Mouse (Mus musculus) common myeloid progenitor, adult 5-6 weeks (primary cell): ENCODE measurements at regions not wholly inside any gene's neighbourhood (a gene's known extent, or its start where the extent isn't known, plus 50 kb on each side); places are given as distances from the start of the nearest gene placed in this dataset.

Experiments
- ATAC-seq: replicated peaks from 2 replicates; pipeline ENCODE4 v1.8.0; 2016; ENCODE audit warnings: low read depth, mild to moderate bottlenecking, moderate TSS enrichment, inconsistent platforms; ENCODE audit not compliant: poor library complexity, severe bottlenecking

- no peak for ATAC-seq
These were observed 171.2 kb upstream of the Atp2b1 start for GRCm38 (mm10) chr10:98742822-98743605.

DNA sequence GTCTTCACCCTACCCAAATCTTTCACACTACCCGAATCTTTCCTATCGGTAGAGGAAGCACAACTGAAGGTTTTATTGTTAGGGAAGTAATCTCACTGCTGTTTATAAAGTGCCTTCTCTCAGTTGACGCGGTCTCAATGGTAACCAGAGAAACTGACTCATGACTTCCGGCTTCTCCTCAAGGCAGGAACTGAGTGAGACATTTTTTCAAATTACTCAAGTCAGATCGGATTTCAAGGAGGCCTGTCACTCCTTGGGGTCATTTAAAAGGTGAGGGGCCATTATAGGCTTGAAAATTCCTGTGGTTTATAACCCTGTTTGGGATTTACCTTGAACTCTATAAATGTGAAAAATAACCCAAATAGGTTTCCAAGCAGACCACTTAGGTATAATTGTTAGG is 170.0 kb upstream of the Atp2b1 start:
- peak; percentile 90 for ATAC-seq

DNA sequence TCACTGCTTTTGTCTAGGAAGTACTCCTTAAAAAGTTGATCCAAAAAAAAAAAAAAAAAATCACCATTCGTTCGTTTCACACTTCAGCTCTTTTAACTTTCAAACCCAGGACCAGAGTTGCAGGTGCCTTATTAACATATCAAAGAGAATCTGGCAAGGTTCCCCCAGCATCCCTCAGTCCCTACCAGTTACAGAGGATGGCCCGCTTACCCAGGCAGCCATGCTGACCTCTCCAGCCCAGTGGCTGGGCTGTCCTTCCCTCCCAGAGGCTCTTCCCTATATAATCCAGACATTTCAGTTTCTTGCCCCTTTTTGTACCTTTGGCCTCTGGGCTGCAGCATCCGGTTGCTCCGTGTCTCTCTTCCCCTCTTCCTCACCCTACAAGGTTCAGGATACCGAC is 169.5 kb upstream of the Atp2b1 start:
- ATAC-seq = no peak

- ATAC-seq = no peak
These were observed 168.8 kb upstream of the Atp2b1 start for GRCm38 (mm10) chr10:98745409-98745808.

DNA sequence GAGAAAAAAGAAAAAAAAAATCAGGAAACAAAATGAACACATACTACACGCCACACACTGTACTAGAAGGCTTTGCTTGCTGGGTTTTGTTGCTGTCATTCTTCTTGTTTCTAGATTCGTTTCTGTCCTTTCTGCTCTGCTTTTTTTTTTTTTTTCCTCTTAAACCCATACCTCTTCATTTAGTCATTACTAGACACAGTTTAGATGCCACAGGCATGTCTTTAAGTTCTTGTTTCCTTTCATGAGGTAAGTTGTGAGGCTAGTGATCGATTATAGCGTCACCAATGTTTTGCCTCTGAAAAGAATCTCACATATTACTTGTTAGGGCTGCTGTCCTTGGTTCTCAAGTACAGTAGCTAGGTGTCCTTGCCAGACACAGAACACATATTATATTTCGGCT is 168.3 kb upstream of the Atp2b1 start:
- no peak for ATAC-seq

- peak; percentile 30 for ATAC-seq
These were observed 165.2 kb upstream of the Atp2b1 start for GRCm38 (mm10) chr10:98748856-98749583.

- no peak for ATAC-seq
These were observed 164.6 kb upstream of the Atp2b1 start for GRCm38 (mm10) chr10:98749584-98749947.

DNA sequence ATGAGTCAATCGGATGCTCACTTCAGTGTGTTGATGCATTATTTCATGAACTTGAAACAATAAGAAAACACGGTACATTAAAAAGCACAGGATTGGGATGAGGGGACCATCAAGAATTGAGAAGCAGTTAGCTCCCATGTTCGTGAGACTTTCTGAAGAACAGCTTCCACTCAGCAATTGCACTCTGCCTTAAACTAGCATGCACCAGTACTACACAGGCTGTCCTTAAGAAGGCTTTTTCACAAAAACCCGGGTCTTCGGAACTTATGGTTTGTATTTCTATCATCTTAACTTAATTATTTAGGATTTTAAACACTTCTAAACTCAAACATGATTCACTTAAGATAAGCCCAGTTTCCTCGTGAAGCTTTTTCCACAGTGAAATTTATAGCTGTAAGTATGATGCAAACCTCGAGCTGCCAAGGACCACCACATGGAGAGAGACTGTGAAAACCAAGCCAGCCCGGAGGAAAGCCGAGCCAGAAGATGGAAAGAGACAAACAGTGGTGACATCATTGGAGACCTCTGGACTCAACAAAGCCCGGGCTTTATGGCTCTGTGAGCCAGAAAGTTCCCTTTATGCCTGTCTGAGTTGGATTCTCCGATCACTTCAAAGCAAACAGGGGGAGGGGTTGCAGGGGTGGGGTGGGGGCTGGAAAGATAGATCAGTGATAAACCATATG is 162.7 kb upstream of the Atp2b1 start:
- ATAC-seq = no peak

DNA sequence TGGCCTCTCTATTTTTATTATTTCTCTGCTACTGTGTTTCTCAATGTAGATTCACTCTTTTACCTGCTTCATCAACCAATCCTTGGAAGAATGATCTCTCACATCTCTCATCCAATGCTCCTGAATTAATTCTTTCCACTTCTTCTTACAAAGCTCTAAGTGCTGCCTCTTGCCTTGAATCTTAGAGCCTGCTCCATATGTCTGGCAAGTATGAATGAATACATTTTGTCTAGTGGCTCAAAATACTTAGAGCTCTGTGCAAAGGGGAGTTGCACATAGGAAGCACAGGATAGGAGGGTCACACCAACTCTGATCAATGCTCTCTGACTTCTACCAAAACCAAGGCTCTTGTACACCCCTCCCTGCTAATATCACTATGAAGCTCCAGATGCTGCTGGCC is 153.1 kb upstream of the Atp2b1 start:
- ATAC-seq = no peak

DNA sequence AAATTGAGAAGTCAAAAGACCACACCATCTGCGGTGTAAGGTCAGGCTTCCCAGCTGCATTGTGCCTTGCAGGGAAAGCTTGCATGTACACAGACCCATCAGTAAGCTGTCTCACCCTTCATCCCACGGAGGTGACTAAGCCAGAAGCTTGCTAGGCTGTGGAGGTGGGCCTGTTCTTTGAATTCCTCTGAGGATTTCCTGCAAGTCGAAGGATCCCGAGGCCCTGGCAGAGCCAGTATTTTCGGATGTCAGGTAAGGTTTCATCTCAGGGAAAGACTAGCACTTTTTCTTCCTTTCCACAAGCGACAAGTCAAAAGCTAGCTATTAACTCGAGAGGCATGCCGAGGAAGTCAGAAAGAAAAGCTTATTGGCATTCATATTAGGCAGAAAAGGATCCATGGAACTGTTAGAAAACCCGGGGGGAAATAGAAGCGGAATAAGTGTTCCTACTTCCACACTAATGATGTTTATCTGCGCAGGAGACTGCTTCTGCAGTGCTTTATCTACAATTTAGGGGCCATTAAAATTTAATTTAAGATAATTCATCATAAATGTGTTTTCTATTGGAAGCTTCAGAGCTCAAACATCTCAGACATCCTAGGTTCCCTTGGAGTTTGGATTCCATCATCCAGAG is 148.3 kb upstream of the Atp2b1 start:
- ATAC-seq = no peak

- no peak for ATAC-seq
These were observed 134.4 kb upstream of the Atp2b1 start for GRCm38 (mm10) chr10:98779783-98780182.

GRCm38 (mm10) chr10:98780938-98781337 is 133.3 kb upstream of the Atp2b1 start:
- ATAC-seq = no peak

DNA sequence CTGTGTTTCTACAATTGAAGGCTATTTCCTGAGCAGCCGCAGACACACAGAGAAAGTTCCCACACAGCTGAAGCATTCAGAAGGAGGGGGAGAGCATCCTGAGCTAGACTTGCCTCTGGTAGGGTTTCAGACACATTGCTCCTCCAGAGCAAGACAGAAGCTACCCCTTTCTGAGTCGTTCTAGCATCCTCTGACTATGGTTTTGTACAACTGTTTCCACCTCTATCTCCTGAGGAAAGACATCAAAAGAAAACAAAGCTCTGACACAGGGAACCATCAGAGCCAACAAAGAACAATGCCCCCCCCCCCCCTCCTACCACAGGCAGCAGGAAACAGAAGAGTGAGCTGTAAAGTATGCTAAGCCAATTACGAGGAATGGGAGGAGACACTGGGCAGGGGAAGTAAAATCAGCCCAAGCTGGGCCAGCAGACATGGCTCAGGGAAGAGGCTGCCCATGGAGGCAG is 132.3 kb upstream of the Atp2b1 start:
- ATAC-seq = peak; percentile 86

GRCm38 (mm10) chr10:98785411-98785810 is 128.8 kb upstream of the Atp2b1 start:
- ATAC-seq = no peak

DNA sequence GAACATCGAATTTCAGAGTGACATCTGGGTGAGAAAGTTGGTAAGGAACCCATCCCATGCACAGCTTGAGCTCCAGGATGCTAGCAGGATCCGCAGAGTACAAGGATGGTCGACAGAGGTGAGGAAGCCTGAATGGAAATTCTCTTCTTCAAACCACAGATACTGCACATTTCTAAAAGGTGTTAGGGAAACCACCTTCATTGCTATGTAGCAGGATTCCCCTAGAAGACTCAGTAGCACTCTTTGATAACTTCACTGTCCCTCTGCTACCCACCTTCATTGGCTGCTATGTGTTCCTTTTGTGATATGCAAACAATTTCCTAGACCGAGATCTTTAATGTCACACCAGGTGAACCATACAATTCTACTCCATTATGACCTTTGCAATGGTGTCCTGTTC is 128.1 kb upstream of the Atp2b1 start:
- no peak for ATAC-seq

- no peak for ATAC-seq
These were observed 124.4 kb upstream of the Atp2b1 start for GRCm38 (mm10) chr10:98789763-98790162.

DNA sequence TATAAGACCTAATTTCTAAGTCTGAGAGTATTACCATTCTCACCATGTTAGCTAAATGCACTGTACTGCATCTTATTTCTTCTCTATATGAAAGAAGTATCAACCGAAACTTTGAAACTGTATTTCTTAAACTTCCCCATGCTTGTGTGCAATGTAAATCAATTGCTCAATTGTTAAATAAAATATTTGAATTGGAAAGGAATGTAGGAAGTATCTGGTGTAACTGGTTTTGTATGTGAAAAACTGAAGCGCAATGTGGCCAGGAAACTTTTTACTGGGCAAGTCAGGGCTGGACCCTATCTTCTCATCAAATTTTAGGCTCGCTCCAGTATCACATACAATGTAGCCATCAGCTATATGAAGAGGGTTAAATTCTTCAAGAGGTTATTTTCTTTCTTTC is 123.8 kb upstream of the Atp2b1 start:
- no peak for ATAC-seq

GRCm38 (mm10) chr10:98792019-98792741 is 122.0 kb upstream of the Atp2b1 start:
- peak; percentile 94 for ATAC-seq

DNA sequence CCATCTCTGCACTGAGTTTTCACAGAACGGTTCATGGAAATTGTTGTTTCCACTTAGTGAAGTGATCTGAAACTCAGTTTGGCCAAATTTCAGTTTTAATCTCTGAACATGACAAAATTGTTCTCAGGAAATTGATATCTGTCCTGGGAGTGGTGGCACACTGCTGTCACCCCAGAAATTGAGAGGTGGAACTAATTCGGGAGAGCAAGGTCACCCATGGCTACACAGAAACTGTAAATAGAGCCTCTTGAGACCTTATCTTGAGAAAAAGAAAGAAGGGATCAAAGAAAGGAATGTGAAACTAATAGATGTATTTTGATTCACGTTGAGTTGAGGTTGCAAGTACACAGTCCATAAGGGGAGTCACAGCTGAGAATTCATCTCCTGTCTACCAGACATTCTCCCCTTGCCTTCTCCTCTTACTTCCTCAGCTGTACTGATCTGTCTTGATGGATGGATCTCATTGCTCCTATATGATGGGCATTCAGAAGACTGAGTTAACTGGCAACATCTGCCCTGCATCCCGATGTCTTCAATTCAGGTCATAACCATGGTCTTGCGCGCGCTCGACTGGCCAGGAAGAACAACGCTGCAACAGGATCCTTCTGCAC is 120.2 kb upstream of the Atp2b1 start:
- no peak for ATAC-seq

DNA sequence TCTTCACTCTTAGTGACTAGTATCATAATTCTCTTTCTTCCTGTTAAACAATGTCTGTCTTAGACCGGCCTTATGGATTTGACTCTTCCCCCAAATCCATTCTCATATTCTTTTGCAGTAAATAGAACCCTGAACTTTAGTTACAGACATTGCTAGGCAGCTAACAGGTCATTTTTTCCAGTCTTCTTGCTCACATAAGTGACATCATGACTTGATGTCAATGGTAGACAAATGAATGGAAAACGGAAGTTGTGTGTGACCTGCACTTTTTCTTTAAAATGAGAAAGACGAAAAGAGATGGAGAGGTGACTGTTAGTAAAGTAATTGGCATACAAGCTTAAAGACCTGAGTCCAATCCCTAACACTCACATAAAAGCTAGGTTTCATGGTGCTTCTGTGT is 118.2 kb upstream of the Atp2b1 start:
- ATAC-seq = no peak
